Mouse (Mus musculus) heart, adult 8-10 months (tissue): ENCODE data around the gene Tas2r135. TPM values are rescaled to one million over a fixed set of nuclear protein-coding genes. Genes with fewer than 3 reads are reported as not detected.

Source experiments
- DNase-seq: peaks from one replicate; pipeline ENCODE4 v3.0.0; 2022; ENCODE audit warnings: low spot score
- total RNA-seq, 4 experiments: library from RNA; stranded (reverse); gene quantifications; 2 replicates each; pipeline ENCODE4 v1.2.4; 2022

Gene Tas2r135
- under 1 TPM in 1 of 4 experiments, not detected in 3; 0.25 TPM for total RNA-seq

DNA sequence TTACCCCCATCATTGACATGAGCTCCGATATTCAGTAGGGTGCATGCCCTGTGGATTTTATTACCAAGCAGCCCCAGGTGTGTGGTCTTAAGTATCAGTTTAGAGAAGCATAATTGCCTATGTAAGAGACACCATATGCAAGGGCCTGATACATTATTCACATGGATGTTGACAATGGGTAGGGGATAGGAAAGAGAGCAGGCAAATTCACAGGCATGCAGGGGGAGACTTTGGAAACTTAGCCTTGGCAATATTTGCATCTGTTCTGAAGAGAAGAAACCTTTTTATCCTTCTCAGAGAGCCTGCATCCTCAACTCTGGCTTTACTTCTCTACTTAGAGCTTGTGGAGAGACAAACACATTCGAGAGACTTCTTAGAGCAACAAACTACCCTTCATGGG lies at the start of gene Tas2r135:
TSS of gene Tas2r135 (plus strand) at position 301 of the 400 bp plus-strand sequence.
- DNase-seq: no peak

DNA sequence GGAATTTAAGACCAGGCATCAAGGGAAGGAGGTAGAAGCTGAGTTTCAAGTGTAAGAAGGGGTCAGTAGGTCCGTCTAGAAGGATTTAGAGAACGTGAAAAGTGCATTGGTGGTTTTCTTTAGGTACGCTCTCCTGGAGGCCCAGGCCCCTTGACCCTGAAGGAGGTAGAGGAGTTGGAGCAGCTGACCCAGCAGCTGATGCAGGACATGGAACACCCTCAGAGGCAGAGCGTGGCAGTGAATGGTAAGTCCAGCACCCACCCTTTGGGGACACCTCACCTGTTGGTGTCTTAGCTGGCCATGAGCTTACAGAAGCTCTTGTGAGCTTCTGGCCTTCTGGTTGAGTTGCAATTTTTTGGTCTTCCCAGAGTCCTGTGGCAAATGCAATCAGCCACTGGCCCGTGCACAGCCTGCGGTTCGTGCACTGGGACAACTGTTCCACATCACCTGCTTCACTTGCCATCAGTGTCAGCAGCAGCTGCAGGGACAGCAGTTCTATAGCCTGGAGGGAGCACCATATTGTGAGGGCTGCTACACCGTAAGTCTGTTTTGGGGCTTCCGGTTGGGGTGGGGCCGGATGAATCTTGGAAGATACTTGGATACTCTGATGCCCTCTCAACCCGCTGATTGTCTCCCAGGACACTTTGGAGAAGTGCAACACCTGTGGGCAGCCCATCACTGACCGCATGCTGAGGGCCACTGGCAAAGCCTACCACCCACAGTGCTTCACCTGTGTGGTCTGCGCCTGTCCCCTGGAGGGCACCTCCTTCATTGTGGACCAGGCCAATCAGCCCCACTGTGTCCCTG lies 49.2 kb upstream of the Tas2r135 start:
- DNase-seq: no peak

DNA sequence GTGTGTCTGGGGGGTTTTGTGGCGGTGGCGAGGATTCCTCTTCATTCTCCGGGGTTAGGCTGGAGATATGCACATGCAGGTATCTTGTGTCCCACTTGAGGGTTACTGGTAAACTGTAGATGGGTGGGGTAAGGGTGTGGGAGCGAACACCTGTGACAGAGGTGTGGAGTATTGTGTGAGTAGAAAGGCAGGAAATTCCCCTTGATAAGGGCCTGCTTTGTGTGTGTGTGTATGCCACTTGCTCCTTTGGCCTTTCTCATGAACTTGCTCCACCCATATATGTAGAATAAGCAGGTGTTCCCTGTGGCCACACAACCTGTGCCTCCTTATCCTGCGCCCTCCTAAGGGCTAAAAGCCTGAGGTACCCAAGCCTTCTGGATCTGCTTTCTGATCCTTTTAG lies 48.3 kb upstream of the Tas2r135 start:
- DNase-seq: no peak

DNA sequence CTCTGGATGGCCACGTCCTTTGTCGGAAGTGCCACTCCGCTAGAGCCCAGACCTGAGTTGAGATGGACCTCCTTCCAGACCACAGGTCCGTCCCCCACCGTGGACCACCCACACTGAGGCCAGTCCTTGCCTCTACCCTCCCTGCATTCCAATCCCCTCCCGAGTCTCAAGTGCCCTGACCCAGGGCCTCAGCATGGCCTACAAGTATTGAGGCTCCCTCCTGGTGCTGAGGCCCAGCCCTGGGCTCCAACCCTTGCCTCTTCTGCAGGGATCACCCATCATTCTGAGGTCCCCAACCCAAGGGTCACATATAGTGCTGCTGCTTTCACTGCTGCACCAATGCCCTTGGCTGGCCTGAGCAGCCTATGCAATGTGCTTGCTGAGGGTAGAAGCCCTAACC lies 47.3 kb upstream of the Tas2r135 start:
- no peak for DNase-seq

DNA sequence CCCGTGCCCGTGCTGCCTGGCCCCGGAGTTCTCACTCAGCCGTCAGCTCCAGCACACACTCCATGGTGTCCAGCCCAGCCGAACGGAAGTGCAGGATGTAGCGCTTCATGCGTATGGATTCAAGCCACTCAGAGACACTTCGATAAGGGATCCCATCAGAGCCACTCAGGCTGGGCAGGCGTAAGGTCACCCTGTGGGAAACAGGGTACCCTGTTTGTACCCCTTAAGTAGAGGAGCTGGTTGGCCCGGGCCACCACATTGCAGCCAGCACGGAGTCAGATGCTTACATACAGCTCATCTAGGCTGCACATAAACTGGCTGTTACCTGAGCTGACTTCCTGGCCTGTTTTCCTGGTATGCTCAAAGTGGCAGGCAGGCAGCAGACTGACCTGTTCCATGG lies 46.3 kb upstream of the Tas2r135 start:
- no peak for DNase-seq

DNA sequence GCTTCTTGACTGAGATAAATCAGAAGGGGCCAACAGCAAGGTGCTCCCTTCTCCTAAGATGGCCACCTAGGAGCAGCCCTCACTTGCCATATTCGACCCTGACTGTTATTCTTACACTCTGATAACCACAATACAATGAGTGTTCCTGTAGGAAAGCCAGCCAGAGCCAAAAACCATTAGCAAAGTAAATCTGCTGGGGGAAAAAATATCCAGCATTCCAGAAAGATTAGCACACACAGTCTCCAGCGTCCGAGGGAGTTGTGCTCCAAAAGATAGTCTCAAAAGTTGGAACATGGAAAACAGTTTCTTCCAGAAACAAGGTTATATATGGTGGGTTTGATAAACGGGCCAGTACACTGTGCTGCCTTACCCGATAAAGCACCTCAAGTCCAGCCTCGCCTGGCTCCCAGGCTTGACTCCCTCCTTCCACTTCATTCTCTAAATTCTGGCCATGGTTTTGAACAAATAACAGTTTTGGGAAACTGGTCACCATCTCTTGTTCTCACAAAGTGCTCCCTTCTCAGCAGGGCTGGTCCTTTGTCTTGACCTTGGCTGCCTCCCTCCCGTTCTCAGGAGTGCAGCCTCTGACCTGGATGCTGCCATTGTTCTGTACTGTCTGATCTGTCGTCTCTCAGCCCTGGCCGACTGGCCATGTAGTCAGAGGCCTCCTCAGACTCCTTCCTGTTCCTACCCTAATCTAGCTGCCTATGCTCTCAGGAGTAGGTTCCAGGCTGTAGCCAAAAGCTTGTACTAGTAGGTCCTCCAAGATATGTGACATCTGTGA lies 45.7 kb upstream of the Tas2r135 start:
- DNase-seq: peak; percentile 79

DNA sequence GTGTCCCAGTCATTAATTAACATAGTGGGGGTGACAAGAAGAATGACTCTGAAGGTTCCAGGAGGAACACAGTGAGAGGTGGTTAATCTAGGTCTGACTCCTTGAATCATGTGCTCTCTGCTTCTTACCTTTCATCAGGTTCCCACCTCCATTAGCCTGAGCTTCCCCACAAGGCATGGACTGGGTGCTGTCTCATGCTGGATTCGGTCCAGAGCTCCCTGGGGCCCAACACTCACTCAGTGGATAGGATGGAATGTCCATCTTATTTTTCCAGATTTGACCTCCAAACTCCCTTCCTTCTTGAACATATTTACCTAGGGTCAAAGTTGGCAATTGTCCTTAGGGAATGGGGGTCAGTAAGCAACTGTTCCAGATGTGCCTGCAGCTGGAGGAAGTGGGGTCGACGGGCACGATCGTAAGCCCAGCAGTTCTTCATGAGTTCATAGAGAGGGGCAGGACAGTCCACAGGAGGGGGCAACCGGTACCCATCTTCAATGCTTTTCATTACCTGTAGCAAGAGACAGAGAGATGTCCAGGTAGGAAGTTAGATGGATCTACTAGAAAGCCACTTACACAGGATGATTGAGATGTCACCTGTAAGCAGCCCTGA lies 44.9 kb upstream of the Tas2r135 start:
- DNase-seq: no peak

DNA sequence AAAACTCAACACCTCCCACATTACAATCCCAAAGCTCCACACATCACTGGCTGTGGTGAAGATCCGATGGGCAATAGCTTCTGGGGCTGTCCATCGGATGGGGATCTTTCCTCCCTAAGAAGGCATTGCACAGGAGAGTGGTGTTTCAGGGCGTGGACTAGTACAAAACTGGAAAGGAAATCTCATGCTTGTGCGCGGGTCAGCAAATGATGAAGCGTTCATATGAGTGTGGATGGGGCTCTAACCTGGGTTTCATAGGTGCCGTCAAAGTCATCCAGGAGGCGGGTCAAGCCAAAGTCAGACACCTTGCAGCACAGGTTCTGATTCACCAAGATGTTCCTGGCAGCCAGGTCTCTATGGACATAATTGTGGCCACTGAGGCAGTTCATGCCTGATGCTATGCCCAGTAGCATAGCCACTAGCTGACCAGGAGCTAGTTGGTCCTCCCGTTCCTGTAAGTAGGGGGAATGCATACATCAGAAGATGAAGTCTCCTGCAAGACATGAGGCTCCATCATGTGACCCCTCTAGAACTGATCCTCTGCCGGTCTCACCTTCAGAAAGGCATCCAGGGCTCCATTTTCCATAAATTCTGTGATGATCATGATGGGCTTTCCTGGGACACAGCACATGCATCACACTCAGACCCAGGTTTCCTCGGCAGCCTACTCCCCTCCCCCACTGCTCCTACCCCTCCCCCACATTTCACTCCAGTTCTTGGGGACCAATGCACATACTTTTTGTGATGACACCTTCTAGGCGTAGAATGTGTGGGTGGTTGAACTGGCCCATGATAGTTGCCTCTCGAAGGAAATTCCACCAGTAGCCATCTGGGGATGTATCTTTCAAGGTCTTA lies 44.0 kb upstream of the Tas2r135 start:
- DNase-seq: no peak

DNA sequence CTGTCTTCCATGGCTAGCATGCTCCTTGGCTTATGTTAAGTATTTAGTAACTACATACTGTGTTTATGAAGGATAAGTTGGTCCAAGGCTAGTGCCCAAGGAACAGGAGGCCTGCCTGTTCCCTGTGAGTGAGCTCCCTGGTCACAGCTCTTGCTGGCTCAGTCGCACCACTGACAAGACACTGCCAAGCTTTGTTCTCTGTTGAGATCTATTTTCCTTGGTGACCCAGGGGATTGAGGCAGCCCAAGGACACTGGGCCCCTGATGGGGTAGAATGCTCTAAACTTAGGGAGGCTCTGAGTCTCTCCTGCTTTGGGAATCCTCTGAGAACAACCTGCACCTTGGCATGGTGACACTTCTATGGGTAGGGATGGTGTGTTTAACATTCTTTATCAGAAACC lies 43.2 kb upstream of the Tas2r135 start:
- DNase-seq: no peak

DNA sequence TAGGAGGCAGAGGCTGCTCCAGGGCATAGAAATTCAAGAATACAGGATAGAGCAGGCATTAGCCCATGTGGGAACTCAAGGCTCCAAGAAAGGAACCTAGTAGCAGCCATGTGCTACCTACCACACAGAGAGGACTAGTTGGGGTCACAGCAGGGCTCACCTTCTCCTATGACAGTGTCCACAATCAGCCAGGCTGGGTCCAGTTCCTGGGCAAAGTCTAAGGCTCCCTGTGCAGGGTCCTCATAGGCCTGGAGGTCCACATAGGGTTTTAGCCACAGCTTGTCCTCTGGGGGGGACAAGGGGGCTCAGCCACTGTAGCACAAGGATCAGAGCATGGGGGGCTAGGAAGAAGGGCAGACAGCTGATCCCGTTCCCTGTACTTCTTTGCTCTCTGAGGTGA lies 42.7 kb upstream of the Tas2r135 start:
- DNase-seq: no peak

DNA sequence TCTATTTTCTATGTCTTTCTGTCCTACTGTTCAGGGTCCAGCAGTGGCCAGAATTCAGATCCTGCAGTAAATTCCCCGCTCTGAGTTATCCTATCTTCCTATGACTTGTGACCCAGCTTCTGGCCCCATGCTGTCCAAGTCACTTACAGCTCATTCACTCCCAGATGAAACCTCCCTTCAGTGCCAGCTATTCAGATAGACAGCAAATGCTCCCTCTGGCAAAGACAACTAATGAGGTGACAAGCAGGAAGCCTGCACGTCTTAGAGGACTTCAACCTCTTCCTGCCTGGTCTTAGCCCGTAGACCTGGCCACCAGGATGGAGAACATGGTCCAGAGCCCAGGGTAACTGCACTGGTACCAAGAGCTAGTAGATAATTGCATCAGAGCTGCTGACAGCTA lies 42.3 kb upstream of the Tas2r135 start:
- no peak for DNase-seq

DNA sequence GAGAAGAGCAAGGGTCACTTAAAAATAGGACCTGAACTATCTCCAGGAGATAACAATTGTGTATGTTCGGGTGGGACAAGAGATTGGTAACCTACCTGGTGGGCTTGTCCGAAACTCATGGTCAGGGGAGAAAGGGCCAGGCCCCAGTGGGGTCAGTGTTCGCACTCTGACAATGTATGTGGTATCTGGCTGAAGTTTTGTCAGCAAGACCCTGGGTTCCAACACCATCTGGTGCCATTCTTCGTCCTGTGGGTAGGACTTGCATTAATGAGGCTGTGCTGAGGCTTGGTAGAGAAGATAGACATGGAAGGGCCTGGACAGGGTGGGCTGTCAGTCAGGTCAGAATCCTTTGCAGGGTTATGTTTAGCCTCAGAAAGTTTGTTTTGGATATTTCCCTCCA lies 41.2 kb upstream of the Tas2r135 start:
- no peak for DNase-seq

DNA sequence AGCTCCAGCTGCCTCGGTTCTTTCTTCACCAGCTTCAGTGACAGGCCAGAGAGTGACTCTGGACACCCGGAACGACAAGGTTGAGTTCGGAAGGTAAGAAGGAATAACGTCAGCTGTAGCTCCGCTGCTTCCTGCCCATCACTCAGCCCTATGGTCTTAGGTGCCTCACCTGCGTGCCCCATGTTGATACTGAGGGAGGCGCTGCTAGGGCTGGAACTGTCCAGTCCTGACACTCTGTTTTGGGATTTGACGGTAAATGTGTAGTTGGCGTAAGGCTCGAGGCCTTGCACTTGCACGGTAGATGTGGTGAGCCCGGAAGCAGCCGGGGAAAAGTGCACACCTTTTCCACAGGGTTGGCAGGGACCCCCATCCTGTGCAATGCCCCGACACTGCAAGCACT lies 40.6 kb upstream of the Tas2r135 start:
- no peak for DNase-seq

DNA sequence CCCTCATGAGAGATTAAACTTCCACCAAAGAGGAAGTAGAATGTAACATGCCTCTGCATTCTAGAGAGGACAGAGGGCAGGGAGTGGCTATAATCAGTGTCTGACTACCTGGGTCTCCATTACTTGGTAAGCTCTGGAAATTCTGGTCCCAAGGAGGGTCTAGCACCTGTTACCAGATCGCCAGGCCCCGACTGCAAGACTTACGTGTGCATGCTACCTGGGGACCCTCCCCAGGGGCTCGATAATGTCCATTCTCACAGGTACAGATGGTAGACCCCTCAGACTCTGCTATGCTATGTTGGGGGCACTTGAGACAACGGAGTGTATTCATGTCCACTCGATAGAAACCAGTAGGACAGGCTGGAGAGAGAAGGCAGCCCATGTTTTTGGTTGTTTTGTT lies 40.0 kb upstream of the Tas2r135 start:
- no peak for DNase-seq

DNA sequence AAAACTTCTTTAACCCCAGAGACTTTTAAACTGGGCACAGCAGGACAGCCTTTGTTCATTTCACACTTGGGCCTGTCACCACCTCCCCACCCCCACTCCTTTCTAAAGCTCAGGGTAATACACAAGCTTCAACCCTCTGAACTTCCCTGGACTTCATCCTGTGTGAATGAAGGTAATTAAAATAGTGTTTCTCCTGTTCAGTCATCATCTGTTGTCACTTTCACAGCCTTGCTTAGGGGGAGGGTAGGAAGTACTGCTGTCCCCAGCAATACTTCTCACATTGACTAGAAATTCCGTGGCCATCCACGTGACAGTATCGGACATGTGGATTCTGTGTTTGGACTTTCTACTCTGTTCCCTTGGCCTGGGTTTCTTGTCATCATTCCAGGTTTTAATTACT lies 35.4 kb upstream of the Tas2r135 start:
- DNase-seq: no peak

DNA sequence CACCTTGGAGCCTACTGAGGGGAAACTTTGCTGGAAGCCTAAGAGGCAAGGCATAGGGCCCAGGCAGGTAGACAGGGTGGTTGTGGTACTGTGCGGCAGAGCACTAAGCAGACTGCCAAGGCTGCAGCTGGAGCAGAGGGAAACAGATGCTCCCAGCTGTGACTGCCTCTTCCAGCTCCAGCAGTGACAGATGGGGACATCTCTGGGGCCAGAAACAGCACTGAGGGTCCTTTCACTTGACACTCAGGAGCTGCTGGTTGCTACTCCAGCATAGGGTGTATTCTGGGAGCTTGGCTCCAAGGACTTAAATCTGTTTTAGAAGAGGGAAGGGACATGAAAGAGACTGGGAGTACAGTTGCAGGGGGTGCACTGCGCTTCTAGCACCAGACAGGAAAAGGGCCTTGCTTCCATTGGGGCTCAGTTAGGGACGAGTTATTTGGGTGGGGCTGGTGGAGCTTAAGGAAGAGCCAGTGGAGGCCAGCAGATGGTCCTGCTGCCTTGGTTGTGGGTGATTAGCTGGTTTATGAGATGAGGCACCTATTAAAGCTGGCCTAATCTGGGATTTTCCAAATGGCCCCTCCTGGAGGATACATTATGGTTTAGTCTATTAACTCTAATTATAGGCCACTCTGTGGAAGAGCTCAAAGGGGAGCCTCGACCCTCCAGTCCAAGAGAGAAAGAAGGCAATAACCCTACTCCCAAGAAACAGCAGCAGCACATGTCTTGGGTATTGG lies 34.4 kb upstream of the Tas2r135 start:
- DNase-seq: no peak

DNA sequence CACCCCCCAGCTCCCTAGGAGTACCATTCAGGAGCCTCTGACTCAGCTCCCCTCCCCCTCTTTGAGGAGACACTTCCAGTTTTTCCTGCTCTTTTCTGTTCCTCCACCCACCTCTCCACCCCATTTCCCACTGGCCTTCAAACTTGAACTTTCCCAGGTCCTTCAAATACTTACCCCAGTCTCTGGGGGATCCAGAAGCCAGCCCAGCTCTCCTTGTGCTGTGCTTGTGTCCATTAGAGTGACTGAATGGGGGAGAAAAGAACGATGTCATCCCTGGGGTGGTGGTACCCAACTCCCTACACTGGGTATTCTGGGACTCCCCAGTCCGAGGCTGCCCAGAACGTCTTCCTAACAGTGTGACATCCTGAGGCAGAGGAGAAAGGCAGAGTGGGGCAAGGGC lies 33.2 kb upstream of the Tas2r135 start:
- DNase-seq: no peak

DNA sequence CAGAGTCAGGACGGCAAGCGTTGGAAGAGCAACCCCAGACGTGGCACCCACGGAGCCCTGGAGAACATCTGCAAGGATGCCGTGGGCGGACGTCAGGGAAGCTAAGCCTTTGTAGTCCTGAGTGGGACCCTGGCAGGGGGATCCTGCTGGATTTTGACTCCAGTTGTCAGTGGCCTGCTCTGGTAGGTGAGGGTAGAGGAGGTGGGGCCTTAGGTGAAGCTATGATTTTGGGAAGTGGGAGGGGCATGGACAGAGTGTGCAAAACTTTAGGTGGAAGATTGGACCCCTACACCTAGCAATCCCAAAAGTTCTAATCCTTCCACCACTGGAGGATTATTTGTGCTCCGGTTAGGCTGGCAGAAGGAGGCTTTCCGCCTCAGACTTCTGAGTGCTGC lies 32.8 kb upstream of the Tas2r135 start:
- no peak for DNase-seq

DNA sequence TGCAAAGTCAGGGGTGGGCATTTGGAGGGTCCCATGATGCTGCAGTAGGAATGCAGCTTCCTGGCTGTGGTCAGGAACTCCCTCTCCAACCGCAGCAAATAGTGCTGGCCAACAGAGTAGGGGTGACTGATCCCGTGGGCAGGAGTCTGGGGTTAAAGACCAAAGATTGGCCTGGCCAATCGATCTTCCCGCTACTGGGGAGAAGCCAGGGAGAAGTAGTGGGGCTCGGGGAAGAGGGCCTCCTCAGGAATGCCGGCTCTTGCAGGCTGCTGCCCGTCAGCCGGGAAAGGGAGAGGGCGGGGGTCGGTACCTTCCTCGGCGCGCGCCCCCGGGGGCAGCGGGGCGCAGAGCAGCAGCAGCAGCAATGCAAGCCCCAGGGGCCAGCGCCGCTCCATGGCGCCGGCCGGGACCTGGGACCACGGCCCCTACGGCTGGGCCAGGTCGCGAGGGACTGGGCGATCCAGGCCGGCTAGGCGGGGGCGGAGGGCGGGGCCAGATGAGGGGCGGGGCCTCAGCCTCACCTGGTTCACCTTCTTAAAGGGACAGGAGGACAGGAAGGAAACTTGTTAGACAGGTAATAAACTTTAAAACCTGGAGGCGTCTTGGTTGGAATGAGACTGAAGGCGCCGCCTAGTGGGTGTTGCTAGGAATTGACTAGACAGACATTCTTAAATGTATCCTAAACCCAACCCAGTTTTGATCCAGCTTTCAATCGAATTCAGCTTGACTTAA lies 32.3 kb upstream of the Tas2r135 start, which contains the start of gene Epha1:
TSS of gene Epha1 (minus strand) at position 453 of the 732 bp plus-strand sequence.
- DNase-seq: no peak
